Mouse (Mus musculus): ENCODE results near the gene Rac3. TPM values are rescaled to one million over a fixed set of nuclear protein-coding genes. Genes with fewer than 3 reads are reported as not detected.
"Not testable (repeated sequence)": the region's sequence is repeated elsewhere in the genome, so short reads cannot be mapped to it uniquely, and the experiment has no call there.

Gene Rac3
- polyA plus RNA-seq (2015; fragmentation: Nextera tagmentation; extraction: Ambion mirVana), result 66.0 and 72.6 TPM in 2 replicates

DNA sequence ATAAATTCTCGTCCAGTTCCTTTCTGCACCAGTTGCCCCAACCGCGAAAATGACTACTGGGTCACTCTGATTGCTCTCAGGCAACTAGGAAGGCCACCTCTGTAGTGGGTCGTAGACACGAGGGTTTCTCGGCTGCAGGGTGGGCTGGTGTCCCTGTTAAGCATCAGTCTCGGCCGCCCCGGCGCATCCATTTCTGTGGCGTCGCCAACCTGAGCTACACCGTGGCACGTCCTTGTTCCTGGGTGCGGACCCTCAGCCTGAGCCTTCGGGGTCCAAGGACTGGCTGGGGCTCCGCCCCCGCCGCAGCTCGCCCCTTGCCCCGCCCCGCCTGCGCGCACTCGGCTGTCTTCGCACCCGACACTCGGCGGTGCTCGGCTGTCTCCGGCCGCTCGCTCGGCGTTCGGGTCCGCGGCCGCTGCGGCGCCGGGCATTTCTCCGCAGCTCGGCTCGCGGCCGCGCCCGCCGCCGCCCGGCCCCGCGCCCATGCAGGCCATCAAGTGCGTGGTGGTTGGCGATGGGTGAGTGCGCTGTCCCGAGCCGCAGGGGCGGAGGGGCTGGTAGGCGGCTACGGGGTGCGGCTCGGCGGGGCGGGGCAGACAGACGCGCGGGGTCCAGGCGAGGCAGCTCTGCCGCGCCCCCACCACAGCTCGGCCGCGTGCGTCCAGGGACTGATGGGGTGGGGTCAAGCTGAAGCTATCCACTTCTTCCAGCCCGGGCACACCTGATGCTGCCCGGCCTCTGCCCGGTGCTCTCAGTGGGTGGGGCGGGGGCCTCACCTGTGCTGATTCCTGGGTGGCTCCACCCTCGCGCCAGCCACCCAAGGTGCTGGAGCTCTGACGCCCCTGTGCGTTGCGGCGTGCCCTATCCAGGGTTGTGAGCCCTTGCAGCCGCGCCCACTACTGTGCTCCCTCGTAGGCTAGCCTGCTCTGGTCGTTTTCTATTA is at the start of gene Rac3:
TSS of gene Rac3 (plus strand) at position 347 of the 943 bp plus-strand sequence.
- peak; percentile 69 for ATAC-seq (ENCODE audit: insufficient number of reproducible peaks, insufficient read depth, low FRiP score, low TSS enrichment, low read depth)
- Histone ChIP-seq H3K27me3 (0 out of 2 replicates have a peak, but pooled peaks cover 3% of the 10 kb centered on the region), H3K9me3 (no peaks in the 10 kb centered on the region), H3K36me3 (peaks cover 52% of the 10 kb centered on the region), H3K9ac (peak within 1 kb of the TSS; percentile 86), H3K27ac (peak within 1 kb of the TSS; percentile 55), H3K4me2 (peak within 1 kb of the TSS; percentile 97), H3K4me3 (peak within 1 kb of the TSS; percentile 69), H3K4me1 (peaks cover 23% of the 10 kb centered on the region)
- under 1% methylated on average over 86 of the region's 90 CpGs for WGBS

DNA sequence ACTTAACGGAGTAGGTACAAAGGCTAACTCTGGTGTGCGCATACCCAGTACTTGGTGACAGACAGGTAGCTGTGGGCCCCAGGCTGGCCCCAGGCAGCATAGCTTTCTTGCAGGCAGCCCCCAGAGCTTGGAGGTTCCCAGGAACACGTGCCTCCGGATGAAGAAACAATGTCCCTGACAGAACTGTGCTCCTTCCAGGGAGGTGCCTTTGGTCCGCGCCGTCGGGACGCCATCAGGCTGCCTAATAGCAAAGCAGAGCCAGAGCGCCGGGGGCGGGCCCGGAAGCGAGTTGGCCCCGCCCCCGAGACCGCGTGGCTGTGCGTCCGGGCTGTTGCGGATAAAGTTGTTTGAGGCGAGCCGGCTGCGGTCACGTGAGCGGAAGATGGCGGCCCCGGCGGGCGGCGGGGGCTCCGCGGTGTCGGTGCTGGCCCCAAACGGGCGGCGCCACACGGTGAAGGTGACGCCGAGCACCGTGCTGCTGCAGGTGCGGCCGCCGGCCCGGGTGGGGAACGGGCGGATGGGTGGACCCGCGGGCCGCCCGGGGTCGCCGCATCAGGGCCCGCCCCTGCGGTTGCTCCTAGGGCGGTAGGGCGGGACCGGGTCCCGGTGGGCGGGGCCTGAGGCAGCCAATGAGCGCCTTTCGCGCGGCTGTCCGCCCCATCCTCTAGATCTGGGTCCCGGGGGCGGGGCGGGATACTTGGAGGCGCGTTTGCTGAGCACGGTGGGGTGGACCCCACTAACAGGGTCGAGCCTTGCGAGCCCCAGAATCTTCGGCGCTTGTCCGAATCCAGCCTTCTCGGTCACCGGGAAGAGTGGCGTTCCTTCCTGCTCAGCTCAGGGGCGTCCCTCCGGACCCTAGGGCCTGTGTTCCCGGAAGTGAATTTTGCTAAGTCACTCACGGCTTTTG is 48.3 kb upstream of the Rac3 start, which contains the start of gene Aspscr1:
TSS of gene Aspscr1 (plus strand) at position 287 of the 907 bp plus-strand sequence.
- H3K4me1 ChIP-seq, result peaks cover 13% of the 10 kb centered on the region
- peak within 1 kb of the TSS; percentile 74 for H3K4me3 ChIP-seq
- no peaks in the 10 kb centered on the region for H3K27me3 ChIP-seq
- H3K36me3 ChIP-seq, result peaks cover 18% of the 10 kb centered on the region
- H3K4me2 ChIP-seq, result peak within 1 kb of the TSS; percentile 87
- no peaks in the 10 kb centered on the region for H3K9me3 ChIP-seq
- under 1% methylated on average over 79 of the region's 83 CpGs for WGBS
- peak within 1 kb of the TSS; percentile 91 for H3K27ac ChIP-seq
- H3K9ac ChIP-seq, result peak within 1 kb of the TSS; percentile 85
- peak; percentile 94 for ATAC-seq (ENCODE audit: insufficient number of reproducible peaks, insufficient read depth, low FRiP score, low TSS enrichment, low read depth)

DNA sequence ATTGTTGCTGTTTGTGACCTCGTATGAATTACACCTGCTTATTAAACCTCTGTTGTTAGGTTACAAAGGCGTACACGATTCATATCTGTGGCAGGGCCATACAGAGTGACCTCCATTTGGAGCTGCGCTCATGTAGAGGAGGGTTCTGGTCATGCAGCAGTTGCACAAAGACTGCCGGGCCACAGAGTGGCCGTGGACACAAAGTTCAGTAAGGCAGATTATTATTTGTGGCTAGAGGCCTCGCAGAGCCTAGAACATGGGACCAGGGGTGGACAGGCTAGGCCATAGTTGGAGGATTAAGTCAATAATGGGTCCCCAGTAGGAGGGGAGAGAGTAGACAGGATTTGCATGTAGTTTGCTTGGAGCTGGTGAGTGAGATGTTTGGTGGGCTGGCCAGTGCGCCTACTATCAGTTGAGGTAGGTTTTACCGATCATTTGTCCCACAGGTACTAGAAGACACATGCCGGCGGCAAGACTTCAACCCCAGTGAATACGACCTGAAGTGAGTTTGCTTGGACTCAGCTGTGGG is 47.6 kb upstream of the Rac3 start:
- no peak for ATAC-seq (ENCODE audit: insufficient number of reproducible peaks, insufficient read depth, low FRiP score, low TSS enrichment, low read depth)
- Histone ChIP-seq H3K27ac (peak overlapping the region; percentile 91), H3K4me3 (peak overlapping the region; percentile 74), H3K4me2 (peak overlapping the region; percentile 87), H3K9ac (peak overlapping the region; percentile 85), H3K36me3 (peaks cover 25% of the 10 kb centered on the region), H3K4me1 (peaks cover 13% of the 10 kb centered on the region), H3K27me3 (no peaks in the 10 kb centered on the region), H3K9me3 (no peaks in the 10 kb centered on the region)
- 44% methylated on average over 12 of the region's 12 CpGs for WGBS

DNA sequence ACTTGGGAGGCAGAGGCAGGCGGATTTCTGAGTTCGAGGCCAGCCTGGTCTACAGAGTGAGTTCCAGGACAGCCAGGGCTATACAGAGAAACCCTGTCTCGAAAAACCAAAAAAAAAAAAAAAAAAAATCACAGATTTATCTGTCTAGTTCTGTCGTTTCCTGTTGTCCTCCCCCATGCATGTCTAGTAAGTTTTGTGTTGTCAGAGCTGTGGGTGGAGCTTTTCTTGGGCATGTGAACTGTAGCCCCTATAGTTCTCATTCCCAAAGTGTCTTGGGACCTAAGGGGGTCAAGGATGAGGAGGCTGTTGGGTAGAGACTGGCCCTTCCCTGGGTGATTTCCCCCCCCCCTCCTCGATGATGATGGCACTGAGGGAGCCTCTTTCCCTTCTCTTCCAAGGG is 45.4 kb upstream of the Rac3 start:
- peaks cover 47% of the 10 kb centered on the region for H3K36me3 ChIP-seq
- not testable (repeated sequence) for H3K4me3 ChIP-seq; ATAC-seq (ENCODE audit: insufficient number of reproducible peaks, insufficient read depth, low FRiP score, low TSS enrichment, low read depth); H3K27me3 ChIP-seq; H3K27ac ChIP-seq; H3K4me2 ChIP-seq; H3K9me3 ChIP-seq; H3K9ac ChIP-seq
- H3K4me1 ChIP-seq, result peaks cover 13% of the 10 kb centered on the region
- 86% methylated on average over 5 of the region's 5 CpGs for WGBS

DNA sequence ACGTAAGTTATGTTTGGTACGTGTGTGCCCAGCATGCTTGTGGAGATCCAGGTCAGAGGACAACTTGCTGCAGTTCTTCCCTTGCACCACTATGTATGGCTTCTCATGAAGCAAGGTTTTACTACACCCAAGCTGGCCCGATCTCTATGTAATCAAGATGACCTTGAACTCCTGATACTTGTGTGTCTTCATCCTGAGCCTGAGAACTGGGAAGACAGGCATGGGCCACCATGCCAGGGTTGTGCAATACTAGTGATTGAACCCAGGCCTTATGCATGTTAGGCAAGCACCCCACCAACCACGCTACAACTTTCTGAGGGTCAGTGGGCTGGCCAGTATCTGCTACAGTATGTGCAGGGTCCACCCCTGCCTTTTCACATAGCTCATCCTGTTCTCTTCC is 44.3 kb upstream of the Rac3 start:
- no peak overlapping the region for H3K9ac ChIP-seq
- 90% methylated on average over 4 of the region's 4 CpGs for WGBS
- ATAC-seq (ENCODE audit: insufficient number of reproducible peaks, insufficient read depth, low FRiP score, low TSS enrichment, low read depth), result no peak
- no peaks in the 10 kb centered on the region for H3K27me3 ChIP-seq
- no peak overlapping the region for H3K4me2 ChIP-seq
- H3K4me3 ChIP-seq, result no peak overlapping the region
- H3K27ac ChIP-seq, result no peak overlapping the region
- H3K36me3 ChIP-seq, result peaks cover 53% of the 10 kb centered on the region
- no peaks in the 10 kb centered on the region for H3K9me3 ChIP-seq
- H3K4me1 ChIP-seq, result peaks cover 13% of the 10 kb centered on the region

DNA sequence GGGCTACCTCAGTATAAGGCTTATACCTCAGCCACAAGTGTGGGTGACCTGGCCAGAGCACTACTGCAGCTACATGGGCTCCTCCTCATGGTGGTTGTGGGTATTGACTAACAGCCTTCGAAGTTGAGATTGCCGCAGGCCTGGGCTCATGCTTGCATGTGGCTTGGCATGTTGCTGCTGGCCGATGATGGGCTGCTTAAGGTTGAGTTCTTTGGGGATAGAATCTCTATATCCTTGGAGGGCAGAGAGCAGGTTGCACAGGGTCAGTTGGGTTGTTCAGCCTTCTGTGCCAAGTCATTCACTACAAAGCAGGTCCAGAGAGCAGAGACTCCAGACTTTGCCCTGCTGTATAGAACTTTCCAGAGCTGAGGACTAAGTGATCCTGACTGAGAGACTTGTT is 41.4 kb upstream of the Rac3 start:
- no peak overlapping the region for H3K9ac ChIP-seq
- H3K27me3 ChIP-seq, result no peaks in the 10 kb centered on the region
- 79% methylated on average over 3 of the region's 3 CpGs for WGBS
- peaks cover 72% of the 10 kb centered on the region for H3K36me3 ChIP-seq
- H3K4me3 ChIP-seq, result no peak overlapping the region
- H3K4me2 ChIP-seq, result no peak overlapping the region
- 0 out of 2 replicates have a peak, but pooled peaks cover 5% of the 10 kb centered on the region for H3K4me1 ChIP-seq
- ATAC-seq (ENCODE audit: insufficient number of reproducible peaks, insufficient read depth, low FRiP score, low TSS enrichment, low read depth), result no peak
- no peak overlapping the region for H3K27ac ChIP-seq
- H3K9me3 ChIP-seq, result no peaks in the 10 kb centered on the region

DNA sequence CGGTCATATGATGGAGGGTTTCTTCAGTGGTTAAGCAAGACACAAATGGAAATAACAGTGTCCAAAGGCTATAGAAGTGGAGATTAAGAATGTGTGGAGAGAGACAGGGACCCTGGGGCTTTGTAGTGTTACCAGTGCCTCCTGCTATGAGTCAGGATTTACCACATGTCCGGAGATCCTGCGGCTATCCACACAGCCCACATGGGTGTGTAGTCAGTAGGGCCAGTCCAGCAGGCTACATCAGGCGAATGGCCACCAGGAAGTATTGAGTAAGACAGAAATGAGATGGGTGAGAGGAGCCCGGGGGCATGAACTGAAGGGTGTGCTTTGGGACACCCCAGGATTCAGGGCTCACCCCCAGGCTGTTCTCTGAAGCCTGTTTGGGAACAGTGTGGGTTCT is 38.6 kb upstream of the Rac3 start:
- Histone ChIP-seq H3K27me3 (no peaks in the 10 kb centered on the region), H3K4me1 (peaks cover 23% of the 10 kb centered on the region), H3K4me2 (no peak overlapping the region), H3K36me3 (peaks cover 76% of the 10 kb centered on the region), H3K9me3 (no peaks in the 10 kb centered on the region), H3K9ac (no peak overlapping the region), H3K27ac (no peak overlapping the region), H3K4me3 (no peak overlapping the region)
- 91% methylated on average over 5 of the region's 5 CpGs for WGBS
- ATAC-seq (ENCODE audit: insufficient number of reproducible peaks, insufficient read depth, low FRiP score, low TSS enrichment, low read depth), result no peak

DNA sequence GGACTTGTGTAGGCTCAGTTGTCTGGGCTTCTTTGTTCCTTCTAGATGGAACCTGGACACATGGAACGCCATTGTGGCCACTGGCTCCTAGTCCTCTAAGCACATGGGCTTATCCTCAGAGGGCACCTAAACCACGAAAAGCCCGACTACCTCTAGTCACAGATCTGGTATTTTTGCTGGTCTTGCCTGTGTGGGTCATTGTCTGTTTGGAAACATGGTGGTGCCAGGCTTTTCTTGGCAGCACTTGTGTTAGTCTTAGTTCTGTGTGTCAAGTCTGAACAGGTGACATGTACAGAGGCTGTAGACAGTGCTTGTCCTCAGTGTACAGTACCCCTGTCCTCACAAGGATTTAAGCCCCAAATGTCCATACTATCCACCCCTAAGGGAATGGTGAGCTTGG is 37.7 kb upstream of the Rac3 start:
- Histone ChIP-seq H3K27ac (no peak overlapping the region), H3K27me3 (no peaks in the 10 kb centered on the region), H3K9me3 (no peaks in the 10 kb centered on the region), H3K4me3 (no peak overlapping the region), H3K36me3 (peaks cover 76% of the 10 kb centered on the region), H3K4me2 (no peak overlapping the region), H3K4me1 (peaks cover 23% of the 10 kb centered on the region), H3K9ac (no peak overlapping the region)
- 89% methylated on average over 3 of the region's 3 CpGs for WGBS
- ATAC-seq (ENCODE audit: insufficient number of reproducible peaks, insufficient read depth, low FRiP score, low TSS enrichment, low read depth), result no peak

DNA sequence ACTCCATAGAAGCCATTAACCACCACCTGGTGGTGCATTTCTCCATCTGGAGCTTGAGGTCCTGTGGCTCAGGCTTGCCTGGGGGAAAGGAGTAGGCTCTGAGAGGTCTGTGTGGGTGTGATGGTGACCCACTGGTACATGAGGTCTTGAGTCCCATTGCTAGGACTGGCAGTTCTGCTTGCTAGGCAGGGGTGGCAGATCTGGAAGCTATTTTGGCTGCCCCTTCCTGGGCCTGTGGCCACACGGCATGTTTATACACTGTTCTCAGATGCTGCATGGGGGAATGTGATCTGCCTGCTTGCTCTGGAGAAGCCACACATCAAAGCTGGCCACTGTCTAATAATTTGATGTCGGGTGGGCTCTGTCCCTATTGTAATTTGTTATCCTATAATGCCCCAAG is 37.2 kb upstream of the Rac3 start:
- peaks cover 77% of the 10 kb centered on the region for H3K36me3 ChIP-seq
- no peak for ATAC-seq (ENCODE audit: insufficient number of reproducible peaks, insufficient read depth, low FRiP score, low TSS enrichment, low read depth)
- no peaks in the 10 kb centered on the region for H3K27me3 ChIP-seq
- H3K4me3 ChIP-seq, result no peak overlapping the region
- no peak overlapping the region for H3K27ac ChIP-seq
- 63% methylated on average over 2 of the region's 2 CpGs for WGBS
- H3K4me2 ChIP-seq, result no peak overlapping the region
- H3K9ac ChIP-seq, result no peak overlapping the region
- H3K9me3 ChIP-seq, result no peaks in the 10 kb centered on the region
- peaks cover 23% of the 10 kb centered on the region for H3K4me1 ChIP-seq

DNA sequence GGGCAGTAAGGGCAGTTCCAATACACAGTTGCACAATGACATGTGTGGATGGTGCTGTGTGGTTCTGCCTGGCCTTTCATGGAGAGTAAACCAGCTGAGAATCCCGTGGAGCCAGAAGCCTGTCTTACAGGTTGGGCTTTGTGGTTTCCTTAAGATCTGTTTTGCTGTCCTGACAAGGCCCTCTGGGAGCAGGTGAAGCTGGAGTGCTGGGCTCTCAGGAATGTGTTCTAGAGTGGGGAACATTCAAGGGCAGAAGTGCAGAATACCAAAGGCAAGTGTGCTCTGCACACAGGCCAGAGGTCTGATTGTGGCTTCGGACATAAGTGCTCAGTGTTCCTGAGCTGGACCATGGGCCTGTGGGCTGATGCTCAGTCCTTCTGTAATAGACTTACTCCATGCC is 36.6 kb upstream of the Rac3 start:
- Histone ChIP-seq H3K27ac (no peak overlapping the region), H3K4me3 (no peak overlapping the region), H3K36me3 (peaks cover 77% of the 10 kb centered on the region), H3K27me3 (no peaks in the 10 kb centered on the region), H3K9ac (no peak overlapping the region), H3K4me2 (no peak overlapping the region), H3K9me3 (no peaks in the 10 kb centered on the region), H3K4me1 (peaks cover 23% of the 10 kb centered on the region)
- 81% methylated on average over 2 of the region's 2 CpGs for WGBS
- ATAC-seq (ENCODE audit: insufficient number of reproducible peaks, insufficient read depth, low FRiP score, low TSS enrichment, low read depth), result no peak

DNA sequence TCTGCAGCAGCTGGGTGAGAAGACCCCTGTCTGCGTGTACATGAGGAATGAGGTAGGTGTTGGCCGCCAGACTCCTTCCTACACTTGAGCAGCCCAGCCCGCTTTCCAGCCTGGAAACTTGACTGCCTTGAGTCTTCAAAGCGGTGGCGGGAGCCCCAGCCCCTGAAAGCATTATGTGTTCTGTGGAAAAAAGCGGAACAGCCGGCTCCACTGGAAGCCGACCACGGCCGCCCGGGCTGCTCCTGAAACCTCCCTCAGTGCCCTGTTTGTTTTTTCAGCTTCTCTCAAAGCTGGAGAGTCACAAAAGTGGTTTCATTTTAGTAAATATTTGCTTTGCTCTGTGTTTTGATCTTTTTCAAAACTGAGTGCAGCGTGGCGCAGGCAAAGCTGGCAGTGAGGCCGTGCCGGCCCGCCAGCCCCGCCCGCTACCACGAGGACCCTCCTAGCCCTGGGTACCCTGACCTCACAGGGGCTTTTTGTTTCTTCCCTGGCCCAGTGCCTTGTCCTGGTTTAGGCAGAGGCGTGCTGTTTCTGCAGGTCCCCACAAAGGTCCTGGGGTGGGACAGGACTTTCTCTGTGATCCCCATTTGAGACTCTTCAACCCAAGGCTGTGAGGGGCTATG is 34.5 kb upstream of the Rac3 start:
- Histone ChIP-seq H3K9me3 (no peaks in the 10 kb centered on the region), H3K4me1 (peaks cover 23% of the 10 kb centered on the region), H3K27me3 (no peaks in the 10 kb centered on the region), H3K27ac (peak overlapping the region; percentile 89), H3K9ac (peak overlapping the region; percentile 32; the same call in 1 of the 2 replicates), H3K36me3 (peaks cover 74% of the 10 kb centered on the region), H3K4me2 (peak overlapping the region; percentile 22), H3K4me3 (no peak overlapping the region)
- WGBS, result 70% methylated on average over 20 of the region's 20 CpGs
- no peak for ATAC-seq (ENCODE audit: insufficient number of reproducible peaks, insufficient read depth, low FRiP score, low TSS enrichment, low read depth)

All from embryonic facial prominence, embryonic 13.5 days (tissue).